Mouse (Mus musculus) hindbrain, embryonic 14.5 days (tissue): ENCODE results near the gene Tmem129. TPM values are rescaled to one million over a fixed set of nuclear protein-coding genes. Genes with fewer than 3 reads are reported as not detected.
A peak's percentile ranks its signal among the peaks of the same experiment; 100 is the strongest.

ENCODE experiments used
- ATAC-seq: fragments of 200-750 bp; cut with Nextera tagmentation; 2 replicates; pipeline ENCODE4 v1.8.0; 2017; ENCODE audit warnings: moderate number of reproducible peaks, mild to moderate bottlenecking, moderate TSS enrichment, moderate library complexity; ENCODE audit not compliant: low FRiP score
- DNase-seq: peaks from one replicate; pipeline ENCODE4 v3.0.0-alpha.2; 2015; ENCODE audit warnings: low spot score
- H3K27ac ChIP-seq: fragments of 300-500 bp; sonication (generic); 2 replicates; pipeline ENCODE4 v1.5.1; 2014; ENCODE audit warnings: mild to moderate bottlenecking, moderate library complexity
- H3K27me3 ChIP-seq: fragments of 300-500 bp; sonication (generic); 2 replicates; pipeline ENCODE4 v1.6.1; 2014; ENCODE audit warnings: mild to moderate bottlenecking, low read length, mixed read lengths; ENCODE audit not compliant: control insufficient read depth, insufficient read depth
- H3K36me3 ChIP-seq: fragments of 300-500 bp; sonication (generic); replicated peaks from 2 replicates; pipeline ENCODE4 v1.6.1; 2014; ENCODE audit not compliant: control insufficient read depth, insufficient read depth
- H3K4me1 ChIP-seq: fragments of 300-500 bp; sonication (generic); replicated peaks from 2 replicates; pipeline ENCODE4 v1.6.1; 2014; ENCODE audit warnings: antibody characterized with exemption, low read length, mixed read lengths; ENCODE audit not compliant: control insufficient read depth, insufficient read depth
- H3K4me2 ChIP-seq: fragments of 300-500 bp; sonication (generic); replicated peaks from 2 replicates; pipeline ENCODE4 v1.6.1; 2014; ENCODE audit warnings: mild to moderate bottlenecking, moderate library complexity
- H3K4me3 ChIP-seq: fragments of 300-500 bp; sonication (generic); replicated peaks from 2 replicates; pipeline ENCODE4 v1.5.1; 2014; ENCODE audit warnings: mild to moderate bottlenecking, low read length
- H3K9ac ChIP-seq: fragments of 300-500 bp; sonication (generic); 2 replicates; pipeline ENCODE4 v1.6.1; 2014
- H3K9me3 ChIP-seq: fragments of 300-500 bp; sonication (generic); 2 replicates; pipeline ENCODE4 v1.6.1; 2016; ENCODE audit warnings: low read length; ENCODE audit not compliant: control insufficient read depth
- WGBS: fragments of 180-500 bp; shearing (Covaris S2); extraction: QIAGEN DNeasy Blood & Tissue Kit; methylation state at CpG from one replicate; pipeline ENCODE4 v1.1.7; 2014; 5-methylcytosine and 5-hydroxymethylcytosine counted together
- polyA plus RNA-seq: library from polyadenylated mRNA; unstranded; fragments of >200 nt; fragmentation: Nextera tagmentation; extraction: Ambion mirVana; gene quantifications from 2 replicates; pipeline ENCODE4 v1.2.1, GENCODE M21; 2014

Tmem129 gene
- polyA plus RNA-seq, 1 experiment from 2014 or later: 27.5 TPM

GRCm38 (mm10) chr5:33697947-33698512, 39.8 kb upstream of the Tmem129 start:
- H3K36me3 ChIP-seq: no peaks in the 10 kb centered on the region
- H3K4me1 ChIP-seq: peaks cover 31% of the 10 kb centered on the region
- DNase-seq (peak; percentile 51), ATAC-seq (peak; percentile 66)
- whole genome bisulfite sequencing: 6% methylated on average over 13 of the region's 13 CpGs
- no peak overlapping the region for H3K4me3 ChIP-seq
- peaks cover 40% of the 10 kb centered on the region for H3K27me3 ChIP-seq
- no peak overlapping the region for H3K9ac ChIP-seq
- no peaks in the 10 kb centered on the region for H3K9me3 ChIP-seq
- no peak overlapping the region for H3K4me2 ChIP-seq
- no peak overlapping the region for H3K27ac ChIP-seq

DNA sequence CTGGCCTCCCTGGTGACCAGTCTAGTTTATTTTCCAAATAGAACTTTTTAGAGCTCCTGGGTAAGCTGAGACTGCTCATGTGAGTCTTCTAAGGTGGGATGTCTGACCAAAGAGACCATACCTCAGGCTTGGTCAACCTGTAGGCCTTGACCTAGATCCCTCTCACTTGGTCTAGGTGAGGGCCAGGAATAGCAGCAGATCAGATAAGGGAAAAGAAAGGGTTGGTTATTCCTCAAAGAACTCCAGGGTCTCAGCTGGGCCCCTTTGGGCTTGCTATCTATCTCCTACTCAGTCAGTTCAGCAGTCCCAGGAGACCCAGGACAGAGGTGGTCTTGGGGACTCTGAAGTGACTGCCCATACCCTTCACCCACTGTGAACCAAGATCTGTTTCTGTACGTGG, 39.3 kb upstream of the Tmem129 start:
- H3K4me2 ChIP-seq: no peak overlapping the region
- H3K36me3 ChIP-seq: no peaks in the 10 kb centered on the region
- WGBS: 25% methylated on average over 1 of the region's 1 CpGs
- no peaks in the 10 kb centered on the region for H3K9me3 ChIP-seq
- no peak for DNase-seq
- no peak overlapping the region for H3K9ac ChIP-seq
- peaks cover 45% of the 10 kb centered on the region for H3K27me3 ChIP-seq
- no peak overlapping the region for H3K4me3 ChIP-seq
- ATAC-seq: no peak
- peaks cover 35% of the 10 kb centered on the region for H3K4me1 ChIP-seq
- H3K27ac ChIP-seq: no peak overlapping the region

- Histone ChIP-seq H3K27me3 (peaks cover 45% of the 10 kb centered on the region), H3K4me1 (peaks cover 37% of the 10 kb centered on the region)
Observed at GRCm38 (mm10) chr5:33696430-33696829, 38.2 kb upstream of the Tmem129 start.

DNA sequence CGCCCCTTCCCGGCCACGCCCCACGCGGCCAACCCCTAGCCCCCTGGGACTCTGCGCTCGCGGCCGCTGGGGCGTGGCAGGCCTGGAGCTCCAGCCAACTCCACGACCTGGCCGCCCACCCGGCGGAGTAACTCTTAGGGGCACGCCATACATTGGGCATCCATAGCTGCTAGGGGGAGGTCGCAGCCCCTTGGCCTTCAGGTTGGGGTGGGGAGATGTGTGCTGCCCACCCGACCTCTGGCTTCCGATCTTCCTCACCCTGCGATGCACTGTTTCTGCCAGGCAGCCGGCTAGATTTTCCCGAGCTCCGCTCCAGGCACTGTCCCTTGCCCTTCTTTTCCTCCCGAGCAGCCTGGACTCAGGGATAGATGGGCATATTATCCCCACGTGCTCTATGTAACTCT, 37.5 kb upstream of the Tmem129 start:
- Histone ChIP-seq H3K4me1 (peaks cover 37% of the 10 kb centered on the region), H3K4me3 (peak overlapping the region; percentile 39), H3K27me3 (peaks cover 45% of the 10 kb centered on the region), H3K9ac (peak overlapping the region; percentile 57), H3K9me3 (no peaks in the 10 kb centered on the region), H3K4me2 (peak overlapping the region; percentile 81), H3K27ac (no peak overlapping the region), H3K36me3 (no peaks in the 10 kb centered on the region)
- ATAC-seq (no peak), DNase-seq (no peak)
- WGBS: 2% methylated on average over 23 of the region's 24 CpGs

More at GRCm38 (mm10) chr5:33696430-33696829, 38.2 kb upstream of the Tmem129 start:
- DNase-seq (no peak), ATAC-seq (no peak)
- Histone ChIP-seq H3K9ac (no peak overlapping the region), H3K9me3 (no peaks in the 10 kb centered on the region), H3K4me2 (no peak overlapping the region), H3K36me3 (no peaks in the 10 kb centered on the region), H3K4me3 (no peak overlapping the region), H3K27ac (no peak overlapping the region)
- 62% methylated on average over 5 of the region's 5 CpGs for WGBS

GRCm38 (mm10) chr5:33694848-33695717, 36.9 kb upstream of the Tmem129 start:
- peaks cover 45% of the 10 kb centered on the region for H3K27me3 ChIP-seq
- 2% methylated on average over 68 of the region's 71 CpGs for WGBS

DNA sequence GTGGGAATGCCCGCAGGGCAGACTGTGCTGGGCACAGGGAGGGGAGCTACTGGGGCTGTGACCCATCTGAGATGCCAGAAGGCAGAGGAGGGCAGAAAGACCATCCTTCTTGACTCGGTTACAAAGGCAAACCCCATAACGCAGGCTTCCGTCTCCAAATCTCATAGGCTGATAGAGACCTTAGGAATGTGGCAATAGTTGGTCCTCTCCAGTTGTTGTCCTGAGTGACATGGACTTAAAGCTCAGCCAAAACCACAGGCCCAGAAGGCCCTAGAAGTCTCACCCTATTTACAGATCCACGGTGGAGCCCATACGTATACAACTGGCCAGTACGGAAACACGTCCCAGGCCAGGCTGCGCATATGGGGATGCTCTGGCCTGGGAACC, 36.2 kb upstream of the Tmem129 start:
- H3K9ac ChIP-seq: no peak overlapping the region
- DNase-seq (no peak), ATAC-seq (no peak)
- no peaks in the 10 kb centered on the region for H3K9me3 ChIP-seq
- H3K4me1 ChIP-seq: peaks cover 45% of the 10 kb centered on the region
- no peak overlapping the region for H3K4me3 ChIP-seq
- H3K36me3 ChIP-seq: no peaks in the 10 kb centered on the region
- WGBS: 42% methylated on average over 9 of the region's 9 CpGs
- H3K27ac ChIP-seq: no peak overlapping the region; the same call in 1 of the 2 replicates
- no peak overlapping the region for H3K4me2 ChIP-seq
- H3K27me3 ChIP-seq: peaks cover 45% of the 10 kb centered on the region

More at GRCm38 (mm10) chr5:33694848-33695717, 36.9 kb upstream of the Tmem129 start:
- ATAC-seq: peak; percentile 63; the same call in 1 of the 2 replicates
- peak overlapping the region; percentile 81 for H3K4me2 ChIP-seq
- peak overlapping the region; percentile 39 for H3K4me3 ChIP-seq
- H3K9ac ChIP-seq: peak overlapping the region; percentile 57
- H3K27ac ChIP-seq: 0 out of 2 replicates have a peak overlapping the region, but pooled peaks have one; percentile 20
- H3K36me3 ChIP-seq: no peaks in the 10 kb centered on the region
- H3K4me1 ChIP-seq: peaks cover 41% of the 10 kb centered on the region
- peak; percentile 36 for DNase-seq
- no peaks in the 10 kb centered on the region for H3K9me3 ChIP-seq

GRCm38 (mm10) chr5:33692393-33692792, 34.2 kb upstream of the Tmem129 start:
- H3K4me3 ChIP-seq: no peak overlapping the region
- ATAC-seq (no peak), DNase-seq (peak; percentile 31)
- H3K4me1 ChIP-seq: peaks cover 43% of the 10 kb centered on the region
- H3K27ac ChIP-seq: 0 out of 2 replicates have a peak overlapping the region, but pooled peaks have one; percentile 5
- no peak overlapping the region; the same call in 1 of the 2 replicates for H3K9ac ChIP-seq
- peaks cover 45% of the 10 kb centered on the region for H3K27me3 ChIP-seq
- 0 out of 2 replicates have a peak overlapping the region, but pooled peaks have one; percentile 0 for H3K4me2 ChIP-seq
- H3K9me3 ChIP-seq: no peaks in the 10 kb centered on the region
- WGBS: 2% methylated on average over 24 of the region's 24 CpGs
- no peaks in the 10 kb centered on the region for H3K36me3 ChIP-seq

GRCm38 (mm10) chr5:33689852-33690645, 31.8 kb upstream of the Tmem129 start:
- peak overlapping the region; percentile 23; the same call in 1 of the 2 replicates for H3K4me2 ChIP-seq
- peaks cover 32% of the 10 kb centered on the region for H3K4me1 ChIP-seq
- H3K27me3 ChIP-seq: peaks cover 26% of the 10 kb centered on the region
- H3K36me3 ChIP-seq: no peaks in the 10 kb centered on the region
- no peak overlapping the region for H3K9ac ChIP-seq
- ATAC-seq (peak; percentile 35), DNase-seq (no peak)
- WGBS: 56% methylated on average over 11 of the region's 11 CpGs
- no peak overlapping the region for H3K4me3 ChIP-seq
- H3K9me3 ChIP-seq: no peaks in the 10 kb centered on the region
- peak overlapping the region; percentile 63; the same call in 1 of the 2 replicates for H3K27ac ChIP-seq
